Mouse (Mus musculus): ENCODE measurements around the gene Nim1k. TPM values are rescaled to one million over a fixed set of nuclear protein-coding genes. Genes with fewer than 3 reads are reported as not detected.

Gene Nim1k
- 2.4 TPM for polyA plus RNA-seq (2014; fragmentation: Illumina TruSeq; extraction: RNeasy Lipid Tissue Mini Kit (QIAGEN cat#74804); ENCODE audit: low read depth, low replicate concordance)

DNA sequence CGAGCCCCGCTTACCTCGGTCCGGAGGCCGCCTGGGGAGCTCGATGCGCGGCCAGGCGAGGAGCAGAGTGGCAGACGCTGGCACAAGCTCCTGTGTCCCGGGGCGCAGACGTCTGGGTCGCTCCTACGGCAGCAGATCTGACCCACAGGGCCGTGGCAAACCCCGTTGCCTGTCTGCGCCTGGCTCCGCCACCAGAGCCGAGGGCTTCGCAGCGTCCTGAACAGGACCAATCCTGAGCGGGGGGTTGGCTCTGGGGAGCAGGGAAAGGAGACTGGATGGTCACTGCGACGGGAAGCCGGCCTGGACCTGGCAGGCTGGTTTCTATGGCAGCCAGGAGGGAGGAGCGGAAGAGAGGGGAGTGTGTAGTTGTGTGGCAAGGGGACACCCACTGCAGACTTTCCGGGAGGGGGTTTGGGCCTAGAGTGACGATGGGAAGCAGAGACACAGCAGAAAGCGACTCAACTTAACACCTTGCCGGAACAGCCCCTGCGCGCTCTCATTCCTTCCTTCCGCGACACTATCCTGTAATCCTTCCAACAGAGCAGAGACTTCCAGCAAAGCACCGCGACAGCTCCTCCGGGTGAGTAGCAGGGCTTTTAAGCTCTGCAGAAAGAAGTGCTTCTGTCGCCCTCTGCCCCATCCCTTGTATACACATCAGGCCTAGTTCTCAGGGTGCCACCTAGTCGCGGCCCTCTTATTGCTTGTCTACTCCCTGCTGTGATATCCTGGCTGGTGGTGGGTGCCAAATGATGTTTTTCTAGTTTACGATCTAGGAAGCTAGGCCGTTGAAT is at the start of gene Nim1k:
Nim1k (minus strand) TSS at position 202 of the 791 bp plus-strand sequence.

GRCm38 (mm10) chr13:119790761-119791579 is 35.3 kb upstream of the Nim1k start, which contains the start of gene Zfp131:
Zfp131 (minus strand) TSS chr13:119790889.

GRCm38 (mm10) chr13:119690039-119690728 is 65.5 kb downstream of the Nim1k start, which contains the start of gene Hmgcs1:
Hmgcs1 (plus strand) TSS chr13:119690379.

Other genes with a start within 250 kb of the Nim1k start
- 33.5 TPM for gene Ccl28, start 132.1 kb downstream of the Nim1k start, polyA plus RNA-seq (2014; fragmentation: Illumina TruSeq; extraction: RNeasy Lipid Tissue Mini Kit (QIAGEN cat#74804); ENCODE audit: low read depth, low replicate concordance)
- 554 TPM for gene Hmgcs1, start 65.5 kb downstream of the Nim1k start, polyA plus RNA-seq (2014; fragmentation: Illumina TruSeq; extraction: RNeasy Lipid Tissue Mini Kit (QIAGEN cat#74804); ENCODE audit: low read depth, low replicate concordance)
- gene Zfp131, start 35.0 kb upstream of the Nim1k start, polyA plus RNA-seq (2014; fragmentation: Illumina TruSeq; extraction: RNeasy Lipid Tissue Mini Kit (QIAGEN cat#74804); ENCODE audit: low read depth, low replicate concordance) = 52.7 TPM
- gene AF067063, start 74.3 kb upstream of the Nim1k start, polyA plus RNA-seq (2014; fragmentation: Illumina TruSeq; extraction: RNeasy Lipid Tissue Mini Kit (QIAGEN cat#74804); ENCODE audit: low read depth, low replicate concordance) = not detected
- not detected for gene D13Ertd608e, start 80.1 kb upstream of the Nim1k start, polyA plus RNA-seq (2014; fragmentation: Illumina TruSeq; extraction: RNeasy Lipid Tissue Mini Kit (QIAGEN cat#74804); ENCODE audit: low read depth, low replicate concordance)
- not detected for gene Tcstv1, start 138.9 kb upstream of the Nim1k start, polyA plus RNA-seq (2014; fragmentation: Illumina TruSeq; extraction: RNeasy Lipid Tissue Mini Kit (QIAGEN cat#74804); ENCODE audit: low read depth, low replicate concordance)
- not detected for gene Gm21761, start 173.4 kb upstream of the Nim1k start, polyA plus RNA-seq (2014; fragmentation: Illumina TruSeq; extraction: RNeasy Lipid Tissue Mini Kit (QIAGEN cat#74804); ENCODE audit: low read depth, low replicate concordance)
- gene B020031M17Rik, start 194.9 kb upstream of the Nim1k start, polyA plus RNA-seq (2014; fragmentation: Illumina TruSeq; extraction: RNeasy Lipid Tissue Mini Kit (QIAGEN cat#74804); ENCODE audit: low read depth, low replicate concordance) = not detected

All from kidney, adult 10 weeks (tissue).